ENCODE assay signal across 9 mouse cellular contexts in genomic region chr14:79617121-79617828, GRCm38 (mm10). TPM values are rescaled to one million over a fixed set of nuclear protein-coding genes. Genes with fewer than 3 reads are reported as not detected.
A peak's percentile ranks its signal among the peaks of the same experiment; 100 is the strongest.
DNase-seq lines count a peak whose midpoint lies in the region; ATAC-seq and TF ChIP-seq lines count a peak whose summit lies in the region.
"Had no signal": no experiment of that assay in that cellular context is flagged by ENCODE, and none has a peak within 500 bp of the region (broad histone marks: within the 10 kb centered on the region; RNA-seq: fewer than 3 reads in every experiment).

No protein-coding gene starts in this region.

- peak; percentile 52 for DNase-seq in lung, postnatal 0 days (ENCODE audit: low spot score)
- no peak for DNase-seq in lung, postnatal 10 days
- DNase-seq in forebrain, postnatal 0 days, result peak; percentile 76
- DNase-seq in spleen, adult 18-20 months, result no peak
- DNase-seq in gastrocnemius, adult 18-20 months (ENCODE audit: low spot score), result no peak

- no peak overlapping the region for H3K4me2 ChIP-seq in forebrain, embryonic 15.5 days (replicated peaks)
- no peak overlapping the region for H3K4me2 ChIP-seq in forebrain, embryonic 12.5 days
- no peak overlapping the region for H3K4me2 ChIP-seq in lung, postnatal 0 days (replicated peaks; ENCODE audit: low read depth, low read length)
- no peak overlapping the region for H3K4me2 ChIP-seq in forebrain, postnatal 0 days (ENCODE audit: low read depth)
- no peak overlapping the region for H3K4me2 ChIP-seq in neural tube, embryonic 15.5 days
- H3K4me2 ChIP-seq: limb, embryonic 12.5 days had no signal

- no peaks in the 10 kb centered on the region for H3K9me3 ChIP-seq in forebrain, embryonic 15.5 days
- no peaks in the 10 kb centered on the region for H3K9me3 ChIP-seq in forebrain, embryonic 12.5 days
- H3K9me3 ChIP-seq in lung, postnatal 0 days (ENCODE audit: low read length), result no peaks in the 10 kb centered on the region
- no peaks in the 10 kb centered on the region for H3K9me3 ChIP-seq in forebrain, postnatal 0 days (ENCODE audit: low read length)
- H3K9me3 ChIP-seq in neural tube, embryonic 15.5 days (replicated peaks), result no peaks in the 10 kb centered on the region
- H3K9me3 ChIP-seq: limb, embryonic 12.5 days had no signal

- TF ChIP-seq EP300 in lung, postnatal 0 days (IDR thresholded peaks at IDR 0.05), result no peak

- H3K9ac ChIP-seq in forebrain, embryonic 15.5 days (replicated peaks), result no peak overlapping the region
- H3K9ac ChIP-seq in forebrain, embryonic 12.5 days, result no peak overlapping the region
- H3K9ac ChIP-seq in lung, postnatal 0 days (replicated peaks; ENCODE audit: low read depth), result no peak overlapping the region
- H3K9ac ChIP-seq in forebrain, postnatal 0 days, result no peak overlapping the region
- no peak overlapping the region for H3K9ac ChIP-seq in neural tube, embryonic 15.5 days (replicated peaks)
- H3K9ac ChIP-seq: limb, embryonic 12.5 days had no signal

- no peaks in the 10 kb centered on the region for H3K4me1 ChIP-seq in forebrain, embryonic 15.5 days
- no peaks in the 10 kb centered on the region for H3K4me1 ChIP-seq in forebrain, embryonic 12.5 days
- no peaks in the 10 kb centered on the region for H3K4me1 ChIP-seq in lung, postnatal 0 days (ENCODE audit: insufficient read depth, low read depth, low read length)
- no peaks in the 10 kb centered on the region for H3K4me1 ChIP-seq in forebrain, postnatal 0 days (ENCODE audit: insufficient read depth)
- H3K4me1 ChIP-seq in neural tube, embryonic 15.5 days, result no peaks in the 10 kb centered on the region
- H3K4me1 ChIP-seq: limb, embryonic 12.5 days had no signal

- no peak overlapping the region for H3K4me3 ChIP-seq in forebrain, embryonic 15.5 days
- H3K4me3 ChIP-seq in forebrain, embryonic 12.5 days (replicated peaks), result no peak overlapping the region
- no peak overlapping the region for H3K4me3 ChIP-seq in lung, postnatal 0 days (ENCODE audit: low read depth, low read length)
- no peak overlapping the region for H3K4me3 ChIP-seq in forebrain, postnatal 0 days (ENCODE audit: low read depth, low read length)
- no peak overlapping the region for H3K4me3 ChIP-seq in neural tube, embryonic 15.5 days (replicated peaks)
- H3K4me3 ChIP-seq: limb, embryonic 12.5 days had no signal

- peak; percentile 80 for ATAC-seq in forebrain, embryonic 15.5 days (replicated peaks)
- ATAC-seq in forebrain, embryonic 12.5 days (ENCODE audit: low FRiP score), result no peak
- ATAC-seq in lung, postnatal 0 days, result no peak
- peak; percentile 85 for ATAC-seq in forebrain, postnatal 0 days
- peak; percentile 84 for ATAC-seq in neural tube, embryonic 15.5 days (ENCODE audit: low FRiP score)

- peaks cover 38% of the 10 kb centered on the region for H3K36me3 ChIP-seq in forebrain, embryonic 15.5 days
- peaks cover 59% of the 10 kb centered on the region for H3K36me3 ChIP-seq in forebrain, embryonic 12.5 days (replicated peaks)
- H3K36me3 ChIP-seq in lung, postnatal 0 days (ENCODE audit: insufficient read depth, low read length), result peaks cover 21% of the 10 kb centered on the region; the same call in 1 of the 2 replicates
- H3K36me3 ChIP-seq in forebrain, postnatal 0 days (ENCODE audit: insufficient read depth), result peaks cover 34% of the 10 kb centered on the region
- peaks cover 52% of the 10 kb centered on the region for H3K36me3 ChIP-seq in neural tube, embryonic 15.5 days

- no peaks in the 10 kb centered on the region for H3K27me3 ChIP-seq in forebrain, embryonic 15.5 days
- H3K27me3 ChIP-seq in forebrain, embryonic 12.5 days, result no peaks in the 10 kb centered on the region
- no peaks in the 10 kb centered on the region for H3K27me3 ChIP-seq in lung, postnatal 0 days (replicated peaks; ENCODE audit: insufficient read depth, low read length)
- H3K27me3 ChIP-seq in forebrain, postnatal 0 days (ENCODE audit: insufficient read depth, low read length), result no peaks in the 10 kb centered on the region
- no peaks in the 10 kb centered on the region for H3K27me3 ChIP-seq in neural tube, embryonic 15.5 days (replicated peaks)
- H3K27me3 ChIP-seq: limb, embryonic 12.5 days had no signal

- H3K27ac ChIP-seq in forebrain, embryonic 15.5 days (replicated peaks), result 0 out of 2 replicates have a peak overlapping the region, but pooled peaks have one; percentile 4
- H3K27ac ChIP-seq in forebrain, embryonic 12.5 days, result no peak overlapping the region
- no peak overlapping the region for H3K27ac ChIP-seq in lung, postnatal 0 days (ENCODE audit: low read length)
- no peak overlapping the region for H3K27ac ChIP-seq in forebrain, postnatal 0 days (ENCODE audit: low read depth, low read length)
- no peak overlapping the region for H3K27ac ChIP-seq in neural tube, embryonic 15.5 days (replicated peaks)
- H3K27ac ChIP-seq: limb, embryonic 12.5 days had no signal

- WGBS in forebrain, embryonic 15.5 days, result 81% methylated on average over 8 of the region's 8 CpGs
- WGBS in forebrain, embryonic 12.5 days, result 88% methylated on average over 8 of the region's 8 CpGs
- 84% methylated on average over 8 of the region's 8 CpGs for WGBS in lung, postnatal 0 days
- 72% methylated on average over 8 of the region's 8 CpGs for WGBS in forebrain, postnatal 0 days
- 79% methylated on average over 8 of the region's 8 CpGs for WGBS in neural tube, embryonic 15.5 days

- peak; percentile 70 for TF ChIP-seq CTCF in lung, postnatal 0 days (IDR thresholded peaks at IDR 0.05)
- TF ChIP-seq CTCF in forebrain, postnatal 0 days (IDR thresholded peaks at IDR 0.05; ENCODE audit: low read depth), result peak; percentile 89

RNA-seq across cellular contexts. Expression of gene Sugt1, which starts 29.8 kb away (rescaled TPM):
- polyA plus RNA-seq in forebrain, embryonic 15.5 days (2015; fragmentation: Nextera tagmentation; extraction: Ambion mirVana), result 116 and 122 TPM in 2 replicates
- polyA plus RNA-seq in forebrain, embryonic 12.5 days (2016; fragmentation: Nextera tagmentation; extraction: Ambion mirVana), result 135 and 137 TPM in 2 replicates
- 96.8 and 104 TPM in 2 replicates for polyA plus RNA-seq in lung, postnatal 0 days (2015; fragmentation: Nextera tagmentation; extraction: Ambion mirVana)
- 41.5 and 50.9 TPM in 2 replicates for total RNA-seq in forebrain, postnatal 0 days (2014; rRNA removed)
- 93.7 and 107 TPM in 2 replicates for polyA plus RNA-seq in forebrain, postnatal 0 days (2015; fragmentation: Nextera tagmentation; extraction: Ambion mirVana)
- polyA plus RNA-seq in neural tube, embryonic 15.5 days (2015; fragmentation: Nextera tagmentation; extraction: Ambion mirVana), result 93.9 and 101 TPM in 2 replicates
- total RNA-seq in gastrocnemius, adult 18-20 months (2021), result 100 to 1,000 TPM; 108 to 112 TPM

RNA-seq across cellular contexts. Expression of gene Cnmd, which starts 44.7 kb away (rescaled TPM):
- 1.5 and 2.6 TPM in 2 replicates for polyA plus RNA-seq in forebrain, embryonic 15.5 days (2015; fragmentation: Nextera tagmentation; extraction: Ambion mirVana)
- polyA plus RNA-seq in forebrain, embryonic 12.5 days (2016; fragmentation: Nextera tagmentation; extraction: Ambion mirVana), result 6.9 and 8.6 TPM in 2 replicates
- 0.23 and 0.26 TPM in 2 replicates for polyA plus RNA-seq in lung, postnatal 0 days (2015; fragmentation: Nextera tagmentation; extraction: Ambion mirVana)
- total RNA-seq in forebrain, postnatal 0 days (2014; rRNA removed), result 0.62 and 6.8 TPM in 2 replicates
- 3.4 and 5.5 TPM in 2 replicates for polyA plus RNA-seq in forebrain, postnatal 0 days (2015; fragmentation: Nextera tagmentation; extraction: Ambion mirVana)
- 15.9 and 21.9 TPM in 2 replicates for polyA plus RNA-seq in neural tube, embryonic 15.5 days (2015; fragmentation: Nextera tagmentation; extraction: Ambion mirVana)
- total RNA-seq in gastrocnemius, adult 18-20 months (2021), result under 1 TPM; 0.17 to 0.41 TPM

Comparison
In these comparisons a context has a peak if more than half of its experiments do, and no peak if none do; other contexts are left out.
1. ATAC-seq: peak in forebrain, embryonic 15.5 days (single experiment), forebrain, postnatal 0 days (single experiment) and neural tube, embryonic 15.5 days (single experiment); none in forebrain, embryonic 12.5 days (single experiment) and lung, postnatal 0 days (single experiment).
2. DNase-seq: peak in lung, postnatal 0 days (single experiment) and forebrain, postnatal 0 days (single experiment); none in lung, postnatal 10 days (single experiment), spleen, adult 18-20 months (0 of 2) and gastrocnemius, adult 18-20 months (single experiment).